Mouse (Mus musculus) A20 (cell line): ENCODE results near the gene Mecom.

Experiments
- DNase-seq: peaks from one replicate; pipeline ENCODE4 v3.0.0-alpha.2; 2011; ENCODE audit warnings: low read depth, low spot score

Gene Mecom

GRCm38 (mm10) chr3:30153923-30154331, 393.9 kb downstream of the Mecom start:
- DNase-seq: no peak

- DNase-seq: no peak
Observed at GRCm38 (mm10) chr3:30150071-30150470, 397.7 kb downstream of the Mecom start.

GRCm38 (mm10) chr3:30148378-30149079, 399.3 kb downstream of the Mecom start:
- DNase-seq: no peak

GRCm38 (mm10) chr3:30145051-30145450, 402.8 kb downstream of the Mecom start:
- no peak for DNase-seq

GRCm38 (mm10) chr3:30143961-30144411, 403.8 kb downstream of the Mecom start:
- DNase-seq: no peak

GRCm38 (mm10) chr3:30143440-30143839, 404.4 kb downstream of the Mecom start:
- DNase-seq: no peak

- DNase-seq: no peak
Observed at GRCm38 (mm10) chr3:30140349-30140748, 407.5 kb downstream of the Mecom start.

- no peak for DNase-seq
Observed at GRCm38 (mm10) chr3:30139678-30140077, 408.1 kb downstream of the Mecom start.

GRCm38 (mm10) chr3:30138588-30138987, 409.2 kb downstream of the Mecom start:
- DNase-seq: no peak

GRCm38 (mm10) chr3:30135857-30136256, 412.0 kb downstream of the Mecom start:
- DNase-seq: no peak

- DNase-seq: no peak
Observed at GRCm38 (mm10) chr3:30135119-30135518, 412.7 kb downstream of the Mecom start.

- DNase-seq: no peak
Observed at GRCm38 (mm10) chr3:30132981-30133380, 414.8 kb downstream of the Mecom start.

GRCm38 (mm10) chr3:30132370-30132769, 415.4 kb downstream of the Mecom start:
- no peak for DNase-seq

GRCm38 (mm10) chr3:30130495-30130894, 417.3 kb downstream of the Mecom start:
- DNase-seq: no peak

GRCm38 (mm10) chr3:30122618-30123017, 425.2 kb downstream of the Mecom start:
- DNase-seq: no peak

- no peak for DNase-seq
Observed at GRCm38 (mm10) chr3:30120790-30121512, 426.9 kb downstream of the Mecom start.

- no peak for DNase-seq
Observed at GRCm38 (mm10) chr3:30118594-30119297, 429.1 kb downstream of the Mecom start.

GRCm38 (mm10) chr3:30113249-30113770, 434.5 kb downstream of the Mecom start:
- no peak for DNase-seq

- no peak for DNase-seq
Observed at GRCm38 (mm10) chr3:30107945-30108670, 439.7 kb downstream of the Mecom start.

GRCm38 (mm10) chr3:30106481-30106880, 441.3 kb downstream of the Mecom start:
- no peak for DNase-seq

GRCm38 (mm10) chr3:30105859-30106258, 441.9 kb downstream of the Mecom start:
- no peak for DNase-seq
